Mouse (Mus musculus) forebrain, embryonic 14.5 days (tissue): Measurements from ENCODE around the gene Tceanc. TPM values are rescaled to one million over a fixed set of nuclear protein-coding genes. Genes with fewer than 3 reads are reported as not detected.

Experiments used
- ATAC-seq: fragments of 200-750 bp; cut with Nextera tagmentation; 2 replicates; pipeline ENCODE4 v1.8.0; 2017; ENCODE audit warnings: mild to moderate bottlenecking, moderate library complexity
- DNase-seq: peaks from one replicate; pipeline ENCODE4 v3.0.0-alpha.2; 2015; ENCODE audit warnings: low spot score
- H3K27ac ChIP-seq: fragments of 300-500 bp; sonication (generic); 2 replicates; pipeline ENCODE4 v1.5.1; 2014; ENCODE audit warnings: low read depth, mild to moderate bottlenecking, control low read depth, low read length, moderate library complexity
- H3K27me3 ChIP-seq: fragments of 300-500 bp; sonication (generic); replicated peaks from 2 replicates; pipeline ENCODE4 v1.6.1; 2014; ENCODE audit warnings: low read length, control low read depth, mixed read lengths; ENCODE audit not compliant: control insufficient read depth, insufficient read depth
- H3K36me3 ChIP-seq: fragments of 300-500 bp; sonication (generic); 2 replicates; pipeline ENCODE4 v1.6.1; 2014; ENCODE audit warnings: low read length, control low read depth; ENCODE audit not compliant: control insufficient read depth, insufficient read depth
- H3K4me1 ChIP-seq: fragments of 300-500 bp; sonication (generic); 2 replicates; pipeline ENCODE4 v1.6.1; 2014; ENCODE audit warnings: antibody characterized with exemption, low read length, control low read depth; ENCODE audit not compliant: control insufficient read depth, insufficient read depth
- H3K4me2 ChIP-seq: fragments of 300-500 bp; sonication (generic); 2 replicates; pipeline ENCODE4 v1.6.1; 2014; ENCODE audit warnings: mild to moderate bottlenecking, control low read depth, low read length
- H3K4me3 ChIP-seq: fragments of 300-500 bp; sonication (generic); 2 replicates; pipeline ENCODE4 v1.5.1; 2014; ENCODE audit warnings: low read depth, low read length, control low read depth
- H3K9ac ChIP-seq: fragments of 300-500 bp; sonication (generic); 2 replicates; pipeline ENCODE4 v1.6.1; 2014; ENCODE audit warnings: mild to moderate bottlenecking, low read length, control low read depth, moderate library complexity
- H3K9me3 ChIP-seq: fragments of 300-500 bp; sonication (generic); replicated peaks from 2 replicates; pipeline ENCODE4 v1.6.1; 2016; ENCODE audit warnings: low read length, control low read depth, mixed read lengths; ENCODE audit not compliant: control insufficient read depth
- WGBS: fragments of 180-500 bp; shearing (Covaris S2); extraction: QIAGEN DNeasy Blood & Tissue Kit; methylation state at CpG from one replicate; pipeline ENCODE4 v1.1.7; 2014; 5-methylcytosine and 5-hydroxymethylcytosine counted together
- polyA plus RNA-seq: library from polyadenylated mRNA; unstranded; fragments of >200 nt; fragmentation: Nextera tagmentation; extraction: Ambion mirVana; gene quantifications from 2 replicates; pipeline ENCODE4 v1.2.1, GENCODE M21; 2014

Gene Tceanc
- polyA plus RNA-seq: 5.9 and 6.9 TPM in 2 replicates

GRCm38 (mm10) chrX:166518345-166518744, at the start of gene Tceanc:
TSS of gene Tceanc (minus strand) at chrX:166518567.
- H3K4me3 ChIP-seq: no peak within 1 kb of the TSS
- DNase-seq: peak; percentile 10
- no peak within 1 kb of the TSS for H3K9ac ChIP-seq
- WGBS: 72% methylated on average over 16 of the region's 16 CpGs
- H3K4me2 ChIP-seq: no peak within 1 kb of the TSS
- H3K27me3 ChIP-seq: no peaks in the 10 kb centered on the region
- ATAC-seq: no peak
- no peaks in the 10 kb centered on the region for H3K36me3 ChIP-seq
- no peaks in the 10 kb centered on the region for H3K9me3 ChIP-seq
- no peak within 1 kb of the TSS for H3K27ac ChIP-seq
- H3K4me1 ChIP-seq: no peaks in the 10 kb centered on the region

- no peak overlapping the region for H3K4me2 ChIP-seq
- no peak overlapping the region for H3K4me3 ChIP-seq
- no peaks in the 10 kb centered on the region for H3K27me3 ChIP-seq
- 92% methylated on average over 6 of the region's 6 CpGs for WGBS
- no peaks in the 10 kb centered on the region for H3K4me1 ChIP-seq
- H3K9ac ChIP-seq: no peak overlapping the region
- no peak overlapping the region for H3K27ac ChIP-seq
- ATAC-seq (no peak), DNase-seq (no peak)
- H3K9me3 ChIP-seq: no peaks in the 10 kb centered on the region
- no peaks in the 10 kb centered on the region for H3K36me3 ChIP-seq
These were observed 47.6 kb upstream of the Tceanc start for GRCm38 (mm10) chrX:166565983-166566382.

- H3K36me3 ChIP-seq: no peaks in the 10 kb centered on the region
- no peak for DNase-seq
- no peaks in the 10 kb centered on the region for H3K9me3 ChIP-seq
- no peak for ATAC-seq
- H3K4me3 ChIP-seq: no peak overlapping the region
- H3K9ac ChIP-seq: no peak overlapping the region
- H3K27me3 ChIP-seq: no peaks in the 10 kb centered on the region
- H3K27ac ChIP-seq: no peak overlapping the region
- H3K4me2 ChIP-seq: no peak overlapping the region
- no peaks in the 10 kb centered on the region for H3K4me1 ChIP-seq
- 80% methylated on average over 5 of the region's 5 CpGs for WGBS
These were observed 47.0 kb upstream of the Tceanc start for GRCm38 (mm10) chrX:166565401-166565800.

GRCm38 (mm10) chrX:166564900-166565299, 46.5 kb upstream of the Tceanc start:
- 86% methylated on average over 5 of the region's 5 CpGs for WGBS
- H3K9ac ChIP-seq: no peak overlapping the region
- no peak for DNase-seq
- no peak overlapping the region for H3K4me2 ChIP-seq
- H3K4me1 ChIP-seq: no peaks in the 10 kb centered on the region
- no peak overlapping the region for H3K27ac ChIP-seq
- no peak overlapping the region for H3K4me3 ChIP-seq
- no peak for ATAC-seq
- H3K9me3 ChIP-seq: no peaks in the 10 kb centered on the region
- H3K27me3 ChIP-seq: no peaks in the 10 kb centered on the region
- H3K36me3 ChIP-seq: no peaks in the 10 kb centered on the region

- Histone ChIP-seq H3K9ac (no peak overlapping the region), H3K4me2 (no peak overlapping the region), H3K27ac (no peak overlapping the region), H3K36me3 (no peaks in the 10 kb centered on the region), H3K9me3 (no peaks in the 10 kb centered on the region), H3K27me3 (no peaks in the 10 kb centered on the region), H3K4me1 (no peaks in the 10 kb centered on the region), H3K4me3 (no peak overlapping the region)
- WGBS: 65% methylated on average over 3 of the region's 3 CpGs
- peak; percentile 6 for DNase-seq
- no peak for ATAC-seq
These were observed 41.0 kb upstream of the Tceanc start for GRCm38 (mm10) chrX:166559333-166559732.

GRCm38 (mm10) chrX:166552355-166552754, 34.0 kb upstream of the Tceanc start:
- ATAC-seq: no peak
- Histone ChIP-seq H3K9ac (no peak overlapping the region), H3K4me3 (no peak overlapping the region), H3K27ac (no peak overlapping the region), H3K27me3 (no peaks in the 10 kb centered on the region), H3K4me2 (no peak overlapping the region), H3K9me3 (no peaks in the 10 kb centered on the region), H3K36me3 (no peaks in the 10 kb centered on the region), H3K4me1 (no peaks in the 10 kb centered on the region)
- 85% methylated on average over 7 of the region's 7 CpGs for WGBS
- no peak for DNase-seq

GRCm38 (mm10) chrX:166546495-166546894, 28.1 kb upstream of the Tceanc start:
- no peaks in the 10 kb centered on the region for H3K4me1 ChIP-seq
- WGBS: 75% methylated on average over 2 of the region's 2 CpGs
- no peaks in the 10 kb centered on the region for H3K36me3 ChIP-seq
- ATAC-seq: no peak
- H3K9ac ChIP-seq: no peak overlapping the region
- H3K4me2 ChIP-seq: no peak overlapping the region
- DNase-seq: no peak
- no peak overlapping the region for H3K27ac ChIP-seq
- no peak overlapping the region for H3K4me3 ChIP-seq
- H3K9me3 ChIP-seq: no peaks in the 10 kb centered on the region
- H3K27me3 ChIP-seq: no peaks in the 10 kb centered on the region

- Histone ChIP-seq H3K4me2 (no peak overlapping the region), H3K27me3 (no peaks in the 10 kb centered on the region), H3K9ac (no peak overlapping the region), H3K4me3 (no peak overlapping the region), H3K4me1 (no peaks in the 10 kb centered on the region), H3K27ac (no peak overlapping the region), H3K36me3 (no peaks in the 10 kb centered on the region), H3K9me3 (no peaks in the 10 kb centered on the region)
- DNase-seq (no peak), ATAC-seq (no peak)
- WGBS: 76% methylated on average over 4 of the region's 4 CpGs
These were observed 16.8 kb upstream of the Tceanc start for GRCm38 (mm10) chrX:166535138-166535537.

GRCm38 (mm10) chrX:166533432-166533831, 15.1 kb upstream of the Tceanc start:
- Histone ChIP-seq H3K36me3 (no peaks in the 10 kb centered on the region), H3K27me3 (no peaks in the 10 kb centered on the region), H3K27ac (no peak overlapping the region), H3K4me3 (no peak overlapping the region), H3K9me3 (no peaks in the 10 kb centered on the region), H3K9ac (no peak overlapping the region), H3K4me2 (no peak overlapping the region), H3K4me1 (no peaks in the 10 kb centered on the region)
- DNase-seq (no peak), ATAC-seq (no peak)
- 84% methylated on average over 4 of the region's 4 CpGs for WGBS
